Mouse (Mus musculus) G1E (cell line): ENCODE results near the gene Gm28308. TPM values are rescaled to one million over a fixed set of nuclear protein-coding genes. Genes with fewer than 3 reads are reported as not detected.

ENCODE experiments used
- ATAC-seq: 2 replicates; pipeline ENCODE4 v1.8.0; 2016; ENCODE audit warnings: mild to moderate bottlenecking; ENCODE audit not compliant: insufficient number of reproducible peaks, poor library complexity, low FRiP score, severe bottlenecking; ENCODE audit errors: extremely low read depth
- DNase-seq: peaks from one replicate; pipeline ENCODE4 v3.0.0; 2012; ENCODE audit warnings: low spot score
- H3K27me3 ChIP-seq: 2 replicates; pipeline ENCODE4 v1.6.1; 2012; ENCODE audit warnings: mild to moderate bottlenecking, low read length, inconsistent platforms; ENCODE audit not compliant: insufficient read depth
- H3K36me3 ChIP-seq: replicated peaks from 2 replicates; pipeline ENCODE3; 2012; ENCODE audit warnings: mild to moderate bottlenecking, inconsistent platforms
- H3K4me1 ChIP-seq: 2 replicates; pipeline ENCODE4 v1.6.1; 2012; ENCODE audit warnings: low read depth, low read length, inconsistent platforms, mixed read lengths; ENCODE audit not compliant: insufficient read depth
- H3K4me3 ChIP-seq: 2 replicates; pipeline ENCODE4 v1.5.1; 2012; ENCODE audit warnings: low read depth, mild to moderate bottlenecking, inconsistent platforms, low read length, moderate library complexity, mixed read lengths
- H3K9me3 ChIP-seq: replicated peaks from 2 replicates; pipeline ENCODE4 v1.6.1; 2012; ENCODE audit warnings: inconsistent platforms
- CTCF ChIP-seq: IDR thresholded peaks from 2 replicates; pipeline ENCODE4 v1.5.1; 2012; ENCODE audit warnings: low read depth, low read length, inconsistent platforms, mixed read lengths
- GATA1 ChIP-seq: IDR thresholded peaks from 2 replicates; pipeline ENCODE4 v1.6.1; 2012; ENCODE audit warnings: borderline replicate concordance, low read length, inconsistent platforms, mixed read lengths
- GATA2 ChIP-seq: IDR thresholded peaks from 2 replicates; pipeline ENCODE4 v1.6.1; 2012; ENCODE audit warnings: low read depth, low read length, inconsistent platforms, borderline replicate concordance
- POLR2AphosphoS5 ChIP-seq: IDR thresholded peaks from 2 replicates; pipeline ENCODE4 v1.6.1; 2012; ENCODE audit warnings: low read depth, low read length, inconsistent platforms; ENCODE audit not compliant: insufficient replicate concordance
- TAL1 ChIP-seq: conservative IDR thresholded peaks from 2 replicates; pipeline ENCODE4 v1.6.1; 2012; ENCODE audit warnings: low read depth, low read length, inconsistent platforms, mixed read lengths
- polyA plus RNA-seq: library from polyadenylated mRNA; stranded (reverse); fragments of >175 nt; gene quantifications from 2 replicates; pipeline ENCODE4 v1.2.3, GENCODE M21; 2012
- total RNA-seq, 2 experiments: library from RNA; stranded (forward) in 1 of 2; stranded (reverse) in 1 of 2; fragments of 200-1000 nt in 1 of 2; fragments of >200 nt in 1 of 2; fragmentation: Nextera tagmentation in 1 of 2; gene quantifications; 2 replicates each; pipeline ENCODE4 v1.2.3; 2014 to 2017

The Gm28308 gene
- total and polyA plus RNA-seq, 3 experiments: not detected

- Histone ChIP-seq H3K4me3 (no peak overlapping the region), H3K36me3 (no peaks in the 10 kb centered on the region), H3K27me3 (peaks cover 27% of the 10 kb centered on the region), H3K9me3 (no peaks in the 10 kb centered on the region), H3K4me1 (no peaks in the 10 kb centered on the region)
- no peak for ATAC-seq
- TF ChIP-seq GATA2 (no peak), TAL1 (no peak), POLR2AphosphoS5 (no peak)
- no peak for DNase-seq
These were observed 31.1 kb downstream of the Gm28308 start for GRCm38 (mm10) chr6:52182030-52182429.

GRCm38 (mm10) chr6:52180726-52181125, 32.4 kb downstream of the Gm28308 start:
- Histone ChIP-seq H3K4me3 (no peak overlapping the region), H3K36me3 (no peaks in the 10 kb centered on the region), H3K9me3 (no peaks in the 10 kb centered on the region), H3K4me1 (no peaks in the 10 kb centered on the region), H3K27me3 (peaks cover 38% of the 10 kb centered on the region)
- TF ChIP-seq CTCF: no peak
- TF ChIP-seq TAL1: no peak
- TF ChIP-seq GATA1: no peak
- TF ChIP-seq POLR2AphosphoS5: no peak
- TF ChIP-seq GATA2: no peak
- no peak for ATAC-seq
- DNase-seq: no peak

GRCm38 (mm10) chr6:52180213-52180710, 32.9 kb downstream of the Gm28308 start:
- no peak for TF ChIP-seq TAL1
- TF ChIP-seq GATA2: no peak
- TF ChIP-seq GATA1: no peak
- no peaks in the 10 kb centered on the region for H3K36me3 ChIP-seq

GRCm38 (mm10) chr6:52179690-52180089, 33.4 kb downstream of the Gm28308 start:
- H3K27me3 ChIP-seq: peaks cover 43% of the 10 kb centered on the region
- ATAC-seq (no peak), DNase-seq (no peak)
- no peaks in the 10 kb centered on the region for H3K36me3 ChIP-seq
- no peak overlapping the region for H3K4me3 ChIP-seq
- no peaks in the 10 kb centered on the region for H3K4me1 ChIP-seq
- TF ChIP-seq TAL1 (no peak), GATA1 (no peak), POLR2AphosphoS5 (no peak), CTCF (no peak), GATA2 (no peak)
- H3K9me3 ChIP-seq: no peaks in the 10 kb centered on the region

More at GRCm38 (mm10) chr6:52180213-52180710, 32.9 kb downstream of the Gm28308 start:
- Histone ChIP-seq H3K4me3 (no peak overlapping the region), H3K27me3 (peaks cover 41% of the 10 kb centered on the region), H3K4me1 (no peaks in the 10 kb centered on the region), H3K9me3 (no peaks in the 10 kb centered on the region)
- DNase-seq (no peak), ATAC-seq (no peak)

GRCm38 (mm10) chr6:52178918-52179665, 34.0 kb downstream of the Gm28308 start:
- no peak overlapping the region for H3K4me3 ChIP-seq
- ATAC-seq: no peak
- no peaks in the 10 kb centered on the region for H3K4me1 ChIP-seq
- no peaks in the 10 kb centered on the region for H3K9me3 ChIP-seq
- no peaks in the 10 kb centered on the region for H3K36me3 ChIP-seq
- no peak for DNase-seq
- peaks cover 40% of the 10 kb centered on the region for H3K27me3 ChIP-seq
- TF ChIP-seq CTCF: no peak

- H3K9me3 ChIP-seq: no peaks in the 10 kb centered on the region
- no peak for DNase-seq
- no peak overlapping the region for H3K4me3 ChIP-seq
- ATAC-seq: no peak
- no peaks in the 10 kb centered on the region for H3K36me3 ChIP-seq
- no peaks in the 10 kb centered on the region for H3K4me1 ChIP-seq
- TF ChIP-seq GATA2: no peak
- no peak for TF ChIP-seq CTCF
- no peak for TF ChIP-seq GATA1
- no peak for TF ChIP-seq TAL1
- TF ChIP-seq POLR2AphosphoS5: no peak
- peaks cover 40% of the 10 kb centered on the region for H3K27me3 ChIP-seq
These were observed 35.3 kb downstream of the Gm28308 start for GRCm38 (mm10) chr6:52177806-52178205.
